8 mouse cellular contexts compared by ENCODE assay signal in the genomic region with DNA sequence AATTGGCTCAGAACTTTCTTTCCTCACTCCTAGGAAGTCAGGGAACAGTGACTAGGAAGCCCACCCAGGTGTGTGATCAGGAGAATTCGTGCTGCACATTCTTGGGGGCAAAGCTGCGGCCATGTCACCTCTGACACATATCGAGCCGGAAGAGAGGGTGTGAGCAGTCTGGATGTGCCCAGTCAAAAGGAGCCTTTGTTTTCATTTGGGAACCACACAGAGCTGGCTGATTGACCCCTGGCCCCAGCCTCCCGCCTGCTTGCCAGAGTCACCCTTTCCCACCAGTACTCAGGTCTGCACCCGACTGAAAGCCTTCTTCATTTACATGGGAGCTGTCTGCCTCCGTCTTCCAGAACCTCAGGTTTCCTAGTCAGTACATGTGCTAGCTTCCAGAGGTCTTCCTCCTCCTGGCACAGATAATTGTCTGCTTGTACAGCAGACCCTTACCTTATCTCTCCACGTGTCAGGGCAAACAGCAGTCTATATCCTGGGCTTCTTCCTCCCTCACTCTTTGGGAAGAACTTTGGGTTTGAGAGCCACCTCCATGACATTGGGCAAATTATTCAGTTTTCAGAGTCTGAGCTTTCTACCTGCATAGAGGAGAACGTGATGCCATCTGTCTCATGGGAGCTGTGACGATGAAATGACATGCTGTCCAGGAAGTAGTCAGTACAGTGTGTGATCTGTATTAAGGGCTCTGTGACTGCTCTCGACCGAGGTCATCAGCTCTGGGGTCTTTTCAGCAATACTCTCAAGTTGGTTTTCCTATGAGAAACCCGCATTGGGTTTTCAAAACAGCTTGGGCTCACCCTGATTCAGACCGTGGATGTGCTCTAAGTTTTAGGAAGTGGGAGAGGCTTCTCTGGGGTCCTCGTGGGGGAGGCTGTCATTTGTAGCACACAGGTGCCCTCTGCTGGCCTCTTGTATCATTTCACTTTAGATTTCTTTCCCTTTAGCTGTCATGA.
A peak's percentile ranks its signal among the peaks of the same experiment; 100 is the strongest.
DNase-seq lines count a peak whose midpoint lies in the region; ATAC-seq and TF ChIP-seq lines count a peak whose summit lies in the region.

No protein-coding gene starts in this region.

- ATAC-seq in Patski: peak; percentile 86
- ATAC-seq in heart, embryonic 16.5 days (replicated peaks; ENCODE audit: extremely low read depth, insufficient read depth, low FRiP score): peak; percentile 63
- ATAC-seq in megakaryocyte-erythroid progenitor cell, adult 5-6 weeks (replicated peaks; ENCODE audit: low FRiP score, low TSS enrichment, poor library complexity, severe bottlenecking): peak; percentile 93
- peak; percentile 51; the same call in 1 of the 2 replicates for ATAC-seq in stomach, embryonic 15.5 days (ENCODE audit: insufficient read depth, low FRiP score, low read depth)

- H3K36me3 ChIP-seq in heart, embryonic 16.5 days (ENCODE audit: control insufficient read depth, insufficient read depth): peaks cover 3% of the 10 kb centered on the region; the same call in 1 of the 2 replicates
- H3K36me3 ChIP-seq in stomach, embryonic 15.5 days: no peaks in the 10 kb centered on the region

- no peaks in the 10 kb centered on the region for H3K9me3 ChIP-seq in heart, embryonic 16.5 days (replicated peaks; ENCODE audit: control insufficient read depth, low read length)
- H3K9me3 ChIP-seq in stomach, embryonic 15.5 days: no peaks in the 10 kb centered on the region

- H3K27me3 ChIP-seq in Patski: no peaks in the 10 kb centered on the region
- H3K27me3 ChIP-seq in heart, embryonic 16.5 days (ENCODE audit: control insufficient read depth, insufficient read depth, low read length): no peaks in the 10 kb centered on the region
- H3K27me3 ChIP-seq in stomach, embryonic 15.5 days (replicated peaks): no peaks in the 10 kb centered on the region

- DNase-seq in layer of hippocampus, adult 2 months (ENCODE audit: low spot score in 2 of 2): peak; percentile 28 to 47
- no peak for DNase-seq in layer of hippocampus, adult 9-10 months (ENCODE audit: low spot score)
- no peak for DNase-seq in Patski (ENCODE audit: low read depth, low spot score)
- DNase-seq in embryo, embryonic 9.5 days (ENCODE audit: extremely low spot score): peak; percentile 74
- DNase-seq in kidney, postnatal 4 days: peak; percentile 50 to 64

- 28% methylated on average over 15 of the region's 15 CpGs for WGBS in heart, embryonic 16.5 days
- WGBS in stomach, embryonic 15.5 days: 30% methylated on average over 15 of the region's 15 CpGs

- H3K4me1 ChIP-seq in heart, embryonic 16.5 days (ENCODE audit: control insufficient read depth, insufficient read depth, low read length): peaks cover 12% of the 10 kb centered on the region
- H3K4me1 ChIP-seq in stomach, embryonic 15.5 days: 0 out of 2 replicates have a peak, but pooled peaks cover 10% of the 10 kb centered on the region

- H3K4me2 ChIP-seq in heart, embryonic 16.5 days (ENCODE audit: low read depth, low read length): peak overlapping the region; percentile 55
- H3K4me2 ChIP-seq in stomach, embryonic 15.5 days: peak overlapping the region; percentile 32

- POLR2A ChIA-PET in Patski (lab: Charles Lee): interaction anchor here (1.3 to 1.4 kb wide), 2 partner anchors 12 to 273 kb away, joined by 3 to 4 read pairs; no protein-coding TSS in a partner anchor

- peak overlapping the region; percentile 20; the same call in 1 of the 2 replicates for H3K4me3 ChIP-seq in layer of hippocampus, adult 2 months
- H3K4me3 ChIP-seq in heart, embryonic 16.5 days (ENCODE audit: low read length): peak overlapping the region; percentile 24
- H3K4me3 ChIP-seq in stomach, embryonic 15.5 days (replicated peaks): 0 out of 2 replicates have a peak overlapping the region, but pooled peaks have one; percentile 4

- CTCF ChIA-PET in Patski (lab: Charles Lee): interaction anchor here (0.6 to 2.8 kb wide), 18 partner anchors 9 to 440 kb away, joined by 3 to 30 read pairs (median 3); a partner anchor contains a TSS

- peak overlapping the region; percentile 6; the same call in 1 of the 2 replicates for H3K9ac ChIP-seq in heart, embryonic 16.5 days (ENCODE audit: low read length)
- H3K9ac ChIP-seq in stomach, embryonic 15.5 days: no peak overlapping the region

- in situ Hi-C loops in Patski (cut with MboI; ENCODE audit: low pct_unique_long_range_greater_than_20kb): loop anchor here (5.0 kb wide), 2 partner anchors 269 to 419 kb away; no protein-coding TSS in a partner anchor

- peak; percentile 92 for TF ChIP-seq CTCF in layer of hippocampus, adult 2 months (conservative IDR thresholded peaks at IDR 0.05)
- TF ChIP-seq CTCF in Patski (IDR thresholded peaks at IDR 0.05): peak; percentile 89

- H3K27ac ChIP-seq in layer of hippocampus, adult 2 months: no peak overlapping the region
- no peak overlapping the region for H3K27ac ChIP-seq in heart, embryonic 16.5 days (ENCODE audit: low read length)
- H3K27ac ChIP-seq in stomach, embryonic 15.5 days: no peak overlapping the region

Comparison
In these comparisons a context has a peak if more than half of its experiments do, and no peak if none do; other contexts are left out.
1. DNase-seq: peak in layer of hippocampus, adult 2 months (2 of 2), embryo, embryonic 9.5 days (single experiment) and kidney, postnatal 4 days (2 of 2); none in layer of hippocampus, adult 9-10 months (single experiment) and Patski (single experiment).
2. Peak in every context shown above with its lines, with median percentiles within 50 percentile points of each other: H3K4me3 ChIP-seq and ATAC-seq.